Mouse (Mus musculus) CH12.LX (cell line): ENCODE measurements around the gene Msi2. TPM values are rescaled to one million over a fixed set of nuclear protein-coding genes. Genes with fewer than 3 reads are reported as not detected.

Source experiments
- DNase-seq: peaks from one replicate; pipeline ENCODE4 v3.0.0-alpha.2; 2013; ENCODE audit errors: extremely low read depth
- H3K27ac ChIP-seq: 2 replicates; pipeline ENCODE4 v1.5.1; 2012; ENCODE audit warnings: low read depth, mild to moderate bottlenecking, control low read depth, moderate library complexity; ENCODE audit not compliant: insufficient read depth
- H3K27me3 ChIP-seq: replicated peaks from 2 replicates; pipeline ENCODE3; 2012; ENCODE audit warnings: inconsistent platforms
- H3K36me3 ChIP-seq, 2 experiments: replicated peaks in 1 of 2; 2 replicates each; pipeline versions ENCODE3 to v1.6.1; 2012; ENCODE audit warnings: inconsistent platforms in 1 of 2, low read length in 1 of 2, mild to moderate bottlenecking in 1 of 2, mixed read lengths in 1 of 2, moderate library complexity in 1 of 2; ENCODE audit not compliant: control insufficient read depth in 1 of 2, insufficient read depth in 1 of 2
- H3K4me1 ChIP-seq, 2 experiments: 2 replicates each; pipeline ENCODE4 v1.6.1; 2012; ENCODE audit warnings: inconsistent platforms in 1 of 2, moderate library complexity in 1 of 2; ENCODE audit not compliant: insufficient read depth in 2 of 2, control insufficient read depth in 1 of 2
- H3K4me2 ChIP-seq: 2 replicates; pipeline ENCODE4 v1.6.1; 2012; ENCODE audit warnings: low read depth, mild to moderate bottlenecking, control low read depth; ENCODE audit not compliant: poor library complexity, insufficient read depth, severe bottlenecking
- H3K4me3 ChIP-seq, 3 experiments: fragments of 150-350 bp in 1 of 3; sonication (generic) in 1 of 3; replicated peaks in 1 of 3; 2 replicates each; pipeline versions ENCODE3 to v1.5.1; 2011 to 2012; ENCODE audit warnings: low read depth in 2 of 3, low read length in 2 of 3, mild to moderate bottlenecking in 2 of 3, moderate library complexity in 2 of 3, control low read depth in 1 of 3, improper control_type of control experiment in 1 of 3, inconsistent platforms in 1 of 3, mixed read lengths in 1 of 3; ENCODE audit not compliant: poor library complexity in 1 of 3
- H3K79me2 ChIP-seq: replicated peaks from 2 replicates; pipeline ENCODE4 v1.6.1; 2012; ENCODE audit warnings: mild to moderate bottlenecking, moderate library complexity; ENCODE audit not compliant: control insufficient read depth, poor library complexity, insufficient read depth, severe bottlenecking; ENCODE audit errors: extremely low read depth
- H3K9ac ChIP-seq: 2 replicates; pipeline ENCODE4 v1.6.1; 2012; ENCODE audit warnings: low read depth, mild to moderate bottlenecking, control low read depth, moderate library complexity; ENCODE audit not compliant: insufficient read depth
- H3K9me3 ChIP-seq: replicated peaks from 2 replicates; pipeline ENCODE3; 2012; ENCODE audit warnings: low read length, inconsistent platforms, mixed read lengths
- BHLHE40 ChIP-seq: IDR thresholded peaks from 2 replicates; pipeline ENCODE4 v1.6.1; 2011; ENCODE audit warnings: mild to moderate bottlenecking, low read depth, low read length, improper control_type of control experiment
- CHD2 ChIP-seq: IDR thresholded peaks from 2 replicates; pipeline ENCODE4 v1.6.1; 2011; ENCODE audit warnings: low read length, improper control_type of control experiment
- CTCF ChIP-seq, 2 experiments: IDR thresholded peaks in 1 of 2; conservative IDR thresholded peaks in 1 of 2; 2 replicates each; pipeline ENCODE4 v1.5.1; 2011 to 2012; ENCODE audit warnings: low read depth in 2 of 2, low read length in 2 of 2, improper control_type of control experiment in 1 of 2, inconsistent platforms in 1 of 2, mild to moderate bottlenecking in 1 of 2, moderate library complexity in 1 of 2
- ELF1 ChIP-seq: IDR thresholded peaks from 2 replicates; pipeline ENCODE4 v1.6.1; 2014; ENCODE audit warnings: low read depth, mild to moderate bottlenecking, inconsistent platforms, low read length, improper control_type of control experiment
- ETS1 ChIP-seq: conservative IDR thresholded peaks from 2 replicates; pipeline ENCODE4 v1.6.1; 2012; ENCODE audit warnings: low read depth, mild to moderate bottlenecking, inconsistent platforms, low read length, improper control_type of control experiment, moderate library complexity
- IRF4 ChIP-seq: IDR thresholded peaks from 2 replicates; pipeline ENCODE4 v1.6.1; 2014; ENCODE audit warnings: low read depth, mild to moderate bottlenecking, inconsistent platforms, low read length, improper control_type of control experiment
- KAT2A ChIP-seq: IDR thresholded peaks from 2 replicates; pipeline ENCODE4 v1.6.1; 2012; ENCODE audit warnings: low read length, improper control_type of control experiment, inconsistent platforms; ENCODE audit not compliant: insufficient replicate concordance
- MXI1 ChIP-seq: IDR thresholded peaks from 2 replicates; pipeline ENCODE4 v1.6.1; 2011; ENCODE audit warnings: mild to moderate bottlenecking, low read depth, low read length, improper control_type of control experiment
- NRF1 ChIP-seq: IDR thresholded peaks from 2 replicates; pipeline ENCODE4 v1.6.1; 2014; ENCODE audit warnings: low read depth, mild to moderate bottlenecking, inconsistent platforms, low read length, improper control_type of control experiment, moderate library complexity
- PAX5 ChIP-seq: IDR thresholded peaks from 2 replicates; pipeline ENCODE4 v1.6.1; 2012; ENCODE audit warnings: low read length, inconsistent platforms, mixed read lengths
- POLR2AphosphoS2 ChIP-seq: IDR thresholded peaks from 2 replicates; pipeline ENCODE4 v1.6.1; 2011; ENCODE audit warnings: low read depth, low read length, improper control_type of control experiment
- RAD21 ChIP-seq: IDR thresholded peaks from 2 replicates; pipeline ENCODE4 v1.6.1; 2011; ENCODE audit warnings: low read depth, mild to moderate bottlenecking, low read length, improper control_type of control experiment, moderate library complexity
- SIN3A ChIP-seq: IDR thresholded peaks from 2 replicates; pipeline ENCODE4 v1.6.1; 2012; ENCODE audit warnings: low read length, improper control_type of control experiment, inconsistent platforms
- SMC3 ChIP-seq: IDR thresholded peaks from 2 replicates; pipeline ENCODE4 v1.6.1; 2011; ENCODE audit warnings: low read depth, low read length, improper control_type of control experiment
- TBP ChIP-seq: conservative IDR thresholded peaks from 2 replicates; pipeline ENCODE4 v1.6.1; 2011; ENCODE audit warnings: low read depth, low read length, improper control_type of control experiment
- USF1 ChIP-seq: IDR thresholded peaks from 2 replicates; pipeline ENCODE4 v1.6.1; 2014; ENCODE audit warnings: low read depth, mild to moderate bottlenecking, inconsistent platforms, low read length, improper control_type of control experiment
- USF2 ChIP-seq: conservative IDR thresholded peaks from 2 replicates; pipeline ENCODE4 v1.6.1; 2011; ENCODE audit warnings: low read depth, low read length, improper control_type of control experiment
- ZC3H11A ChIP-seq: IDR thresholded peaks from 2 replicates; pipeline ENCODE4 v1.6.1; 2012; ENCODE audit warnings: low read depth, mild to moderate bottlenecking, inconsistent platforms, low read length, improper control_type of control experiment
- ZNF384 ChIP-seq: IDR thresholded peaks from 2 replicates; pipeline ENCODE4 v1.6.1; 2012; ENCODE audit warnings: low read depth, low read length, improper control_type of control experiment, inconsistent platforms
- dilution Hi-C: fragments of 300-500 bp; cut with MboI; formaldehyde crosslinking; loops from 2 replicates; pipeline ENCODE4 v1.14.3; 2020; ENCODE audit warnings: low sequenced_read_pairs; ENCODE audit not compliant: extremely low pct_unique_long_range_greater_than_20kb, extremely low pct_ligation_motif_present
- in situ Hi-C: fragments of 300-500 bp; cut with MboI; formaldehyde crosslinking; loops from 3 replicates; pipeline ENCODE4 v1.14.3; 2019; ENCODE audit warnings: low sequenced_read_pairs, low pct_ligation_motif_present, low pct_unique_long_range_greater_than_20kb, mixed read lengths
- polyA plus RNA-seq: library from polyadenylated mRNA; unstranded; fragments of >175 nt; gene quantifications from 2 replicates; pipeline ENCODE4 v1.2.1, GENCODE M21; 2012; ENCODE audit warnings: low read depth; ENCODE audit not compliant: insufficient read length
- total RNA-seq, 2 experiments: library from RNA; depleted of rRNA; stranded (reverse); fragments of 300-350 nt in 1 of 2; fragments of >200 nt in 1 of 2; gene quantifications; 2 replicates each; pipeline ENCODE4 v1.2.3; 2012 to 2014

The Msi2 gene
- total and polyA plus RNA-seq, 3 experiments: 40.3 to 73.1 (median 52.6) TPM

GRCm38 (mm10) chr11:88693905-88694893 is 24.1 kb downstream of the Msi2 start:
- H3K36me3 ChIP-seq: peaks cover 17 to 61% of the 10 kb centered on the region in 2 experiments
- in situ Hi-C loops (no loop called here), dilution Hi-C loops (no loop called here)
- no peak overlapping the region for H3K27ac ChIP-seq
- no peaks in the 10 kb centered on the region for H3K27me3 ChIP-seq
- no peak overlapping the region for H3K9ac ChIP-seq
- H3K4me2 ChIP-seq: no peak overlapping the region
- no peaks in the 10 kb centered on the region for H3K9me3 ChIP-seq
- peaks cover 24% of the 10 kb centered on the region; the same call in 1 of the 2 replicates for H3K79me2 ChIP-seq
- no peak for TF ChIP-seq NRF1
- TF ChIP-seq, all 38 proteins: peak for 0
- no peak overlapping the region for H3K4me3 ChIP-seq
- H3K4me1 ChIP-seq: peaks cover 17 to 61% of the 10 kb centered on the region in 2 experiments
- DNase-seq: no peak

- Histone ChIP-seq H3K9me3 (no peaks in the 10 kb centered on the region), H3K4me3 (no peak overlapping the region), H3K27me3 (no peaks in the 10 kb centered on the region), H3K36me3 (peaks cover 23 to 64% of the 10 kb centered on the region in 2 experiments), H3K27ac (peak overlapping the region; percentile 24), H3K9ac (no peak overlapping the region), H3K4me1 (peaks cover 25 to 67% of the 10 kb centered on the region in 2 experiments), H3K79me2 (peaks cover 22% of the 10 kb centered on the region; the same call in 1 of the 2 replicates), H3K4me2 (no peak overlapping the region)
- dilution Hi-C loops (no loop called here), in situ Hi-C loops (no loop called here)
- TF ChIP-seq ETS1 (peak; percentile 94), SMC3 (no peak), POLR2AphosphoS2 (no peak), IRF4 (0 out of 2 replicates have a peak, but pooled peaks have one; percentile 8)
- no peak for DNase-seq
Measured at GRCm38 (mm10) chr11:88693002-88693769, 25.1 kb downstream of the Msi2 start.

- no peak for TF ChIP-seq USF2
- TF ChIP-seq ZC3H11A: no peak
- TF ChIP-seq BHLHE40: peak; percentile 64
- 0 out of 2 replicates have a peak, but pooled peaks have one; percentile 14 for TF ChIP-seq IRF4
- peak; percentile 54; the same call in 1 of the 2 replicates for TF ChIP-seq MXI1
- peak; percentile 93 for TF ChIP-seq ETS1
- TF ChIP-seq ELF1: no peak
- no peak for TF ChIP-seq USF1
- no peak for TF ChIP-seq PAX5
- no peak for TF ChIP-seq KAT2A
- no peak for TF ChIP-seq TBP
- no peak; the same call in none of the 2 replicates for TF ChIP-seq RAD21
- TF ChIP-seq ZNF384: no peak
- no peak for TF ChIP-seq CHD2
- TF ChIP-seq SIN3A: peak; percentile 61; the same call in 1 of the 2 replicates
- no peak for TF ChIP-seq CTCF (conservative IDR thresholded peaks at IDR 0.05 in 1 of 2, IDR thresholded peaks at IDR 0.05 in 1 of 2; ENCODE audit: low read depth in 2 of 2, low read length in 2 of 2)
- Histone ChIP-seq H3K9me3 (no peaks in the 10 kb centered on the region), H3K4me2 (0 out of 2 replicates have a peak overlapping the region, but pooled peaks have one; percentile 26), H3K4me3 (no peak overlapping the region), H3K4me1 (peaks cover 32 to 75% of the 10 kb centered on the region in 2 experiments), H3K36me3 (peaks cover 27 to 66% of the 10 kb centered on the region in 2 experiments), H3K9ac (no peak overlapping the region), H3K79me2 (peaks cover 19% of the 10 kb centered on the region; the same call in 1 of the 2 replicates), H3K27ac (peak overlapping the region; percentile 48), H3K27me3 (no peaks in the 10 kb centered on the region)
- in situ Hi-C loops (no loop called here), dilution Hi-C loops (no loop called here)
- DNase-seq: peak; percentile 80
Measured at GRCm38 (mm10) chr11:88692374-88692773, 25.9 kb downstream of the Msi2 start.
